Mouse (Mus musculus): ENCODE measurements around the gene Adtrp. TPM values are rescaled to one million over a fixed set of nuclear protein-coding genes. Genes with fewer than 3 reads are reported as not detected.

Adtrp gene
- polyA plus RNA-seq, 1 experiment from 2014 or later: 3.3 TPM

- Histone ChIP-seq H3K9ac (ENCODE audit: low read depth, low read length) (no peak overlapping the region), H3K4me3 (ENCODE audit: low read depth, low read length) (no peak overlapping the region), H3K27me3 (replicated peaks; ENCODE audit: control insufficient read depth, insufficient read depth, low read length) (no peaks in the 10 kb centered on the region), H3K36me3 (ENCODE audit: control insufficient read depth, insufficient read depth, low read length) (no peaks in the 10 kb centered on the region), H3K27ac (replicated peaks; ENCODE audit: low read depth, low read length) (no peak overlapping the region), H3K4me1 (ENCODE audit: control insufficient read depth, insufficient read depth, low read length) (no peaks in the 10 kb centered on the region), H3K4me2 (ENCODE audit: low read depth, low read length) (no peak overlapping the region), H3K9me3 (ENCODE audit: control insufficient read depth, low read length) (no peaks in the 10 kb centered on the region)
- no peak for DNase-seq (ENCODE audit: low spot score)
- no peak for ATAC-seq (ENCODE audit: low read depth)
- 91% methylated on average over 16 of the region's 16 CpGs for WGBS
These were observed 128.2 kb downstream of the Adtrp start for GRCm38 (mm10) chr13:41719331-41719730.

- DNase-seq (ENCODE audit: low spot score): no peak
- Histone ChIP-seq H3K4me1 (ENCODE audit: control insufficient read depth, insufficient read depth, low read length) (no peaks in the 10 kb centered on the region), H3K4me2 (ENCODE audit: low read depth, low read length) (no peak overlapping the region), H3K4me3 (ENCODE audit: low read depth, low read length) (no peak overlapping the region), H3K9ac (ENCODE audit: low read depth, low read length) (no peak overlapping the region), H3K9me3 (ENCODE audit: control insufficient read depth, low read length) (no peaks in the 10 kb centered on the region), H3K27ac (replicated peaks; ENCODE audit: low read depth, low read length) (no peak overlapping the region), H3K36me3 (ENCODE audit: control insufficient read depth, insufficient read depth, low read length) (no peaks in the 10 kb centered on the region), H3K27me3 (replicated peaks; ENCODE audit: control insufficient read depth, insufficient read depth, low read length) (no peaks in the 10 kb centered on the region)
- WGBS: 91% methylated on average over 4 of the region's 4 CpGs
- ATAC-seq (ENCODE audit: low read depth): no peak
These were observed 129.4 kb downstream of the Adtrp start for GRCm38 (mm10) chr13:41718051-41718450.

Other genes starting within 250 kb of the Adtrp start
- 14.9 and 15.8 TPM in 2 replicates for gene Tmem170b, start 241.8 kb downstream of the Adtrp start, polyA plus RNA-seq (2014; fragmentation: Nextera tagmentation; extraction: Ambion mirVana)
- gene Hivep1, start 204.3 kb upstream of the Adtrp start, polyA plus RNA-seq (2014; fragmentation: Nextera tagmentation; extraction: Ambion mirVana): 10.9 and 11.3 TPM in 2 replicates

Data from embryonic facial prominence, embryonic 14.5 days (tissue).